Mouse (Mus musculus) stomach, embryonic 16.5 days (tissue): ENCODE data around the gene Acvr1b. TPM values are rescaled to one million over a fixed set of nuclear protein-coding genes. Genes with fewer than 3 reads are reported as not detected.

Source experiments
- ATAC-seq: fragments of 200-750 bp; cut with Nextera tagmentation; 2 replicates; pipeline ENCODE4 v1.8.0; 2017; ENCODE audit warnings: moderate number of reproducible peaks, moderate TSS enrichment; ENCODE audit not compliant: insufficient read depth, low FRiP score
- H3K27ac ChIP-seq: fragments of 300-500 bp; sonication (generic); 2 replicates; pipeline ENCODE4 v1.5.1; 2014; ENCODE audit warnings: low read length
- H3K27me3 ChIP-seq: fragments of 300-500 bp; sonication (generic); 2 replicates; pipeline ENCODE4 v1.6.1; 2014; ENCODE audit warnings: low read length, control low read depth, mixed read lengths; ENCODE audit not compliant: control insufficient read depth, insufficient read depth
- H3K36me3 ChIP-seq: fragments of 300-500 bp; sonication (generic); 2 replicates; pipeline ENCODE4 v1.6.1; 2014; ENCODE audit warnings: low read length; ENCODE audit not compliant: control insufficient read depth, insufficient read depth
- H3K4me1 ChIP-seq: fragments of 300-500 bp; sonication (generic); 2 replicates; pipeline ENCODE4 v1.6.1; 2014; ENCODE audit warnings: low read length, control low read depth, mixed read lengths; ENCODE audit not compliant: control insufficient read depth, insufficient read depth
- H3K4me2 ChIP-seq: fragments of 300-500 bp; sonication (generic); 2 replicates; pipeline ENCODE4 v1.6.1; 2014; ENCODE audit warnings: low read depth, low read length, mixed read lengths
- H3K4me3 ChIP-seq: fragments of 300-500 bp; sonication (generic); replicated peaks from 2 replicates; pipeline ENCODE4 v1.5.1; 2014; ENCODE audit warnings: mild to moderate bottlenecking, low read length
- H3K9ac ChIP-seq: fragments of 300-500 bp; sonication (generic); 2 replicates; pipeline ENCODE4 v1.6.1; 2014; ENCODE audit warnings: low read length
- H3K9me3 ChIP-seq: fragments of 300-500 bp; sonication (generic); replicated peaks from 2 replicates; pipeline ENCODE4 v1.6.1; 2016; ENCODE audit warnings: low read length, control low read depth; ENCODE audit not compliant: control insufficient read depth
- WGBS: fragments of 180-500 bp; shearing (Covaris S2); extraction: QIAGEN DNeasy Blood & Tissue Kit; methylation state at CpG from one replicate; pipeline ENCODE4 v1.1.7; 2014; 5-methylcytosine and 5-hydroxymethylcytosine counted together
- polyA plus RNA-seq: library from polyadenylated mRNA; unstranded; fragments of >200 nt; fragmentation: Nextera tagmentation; extraction: Ambion mirVana; gene quantifications from 2 replicates; pipeline ENCODE4 v1.2.1, GENCODE M21; 2015

The Acvr1b gene
- 11.6 and 12.1 TPM in 2 replicates for polyA plus RNA-seq

DNA sequence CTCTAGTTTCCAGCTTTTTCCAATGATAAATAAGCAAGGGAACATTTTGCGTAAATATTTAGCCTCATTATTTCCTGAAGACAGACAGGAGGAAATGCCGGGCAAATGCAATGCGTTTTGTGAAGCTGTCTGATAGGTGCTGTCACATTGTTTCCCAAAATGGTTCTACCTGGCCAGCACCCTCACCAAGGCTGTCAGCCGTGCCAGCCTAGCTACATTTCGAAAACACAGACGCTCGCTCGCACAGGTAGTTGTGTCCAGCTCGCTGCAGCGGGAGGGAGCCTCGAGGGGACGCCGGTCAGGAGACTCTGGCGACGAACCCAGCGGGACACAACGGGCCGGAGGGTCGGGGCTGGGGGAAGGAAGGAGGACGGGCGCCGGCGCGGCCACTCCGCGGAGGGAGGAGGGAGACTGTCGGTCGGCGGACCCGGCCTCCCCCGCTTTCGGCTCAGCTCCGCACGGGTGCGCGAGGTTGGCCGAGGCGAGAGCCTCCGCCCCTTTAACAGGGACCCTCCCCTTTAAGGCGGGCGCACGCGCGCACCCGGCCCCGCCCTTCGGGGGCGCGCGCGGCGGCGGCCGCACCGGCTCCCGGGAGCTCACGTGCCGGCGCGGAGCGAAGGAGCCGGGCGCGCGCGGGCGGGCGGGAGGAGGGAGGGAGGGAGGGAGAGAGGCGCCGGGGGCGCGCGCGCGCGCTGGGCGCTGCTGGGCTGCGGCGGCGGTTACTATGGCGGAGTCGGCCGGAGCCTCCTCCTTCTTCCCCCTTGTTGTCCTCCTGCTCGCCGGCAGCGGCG is at the start of gene Acvr1b:
Gene Acvr1b, plus strand, starts transcription at position 647 of the 791 bp plus-strand sequence.
- under 1% methylated on average over 66 of the region's 87 CpGs for WGBS

DNA sequence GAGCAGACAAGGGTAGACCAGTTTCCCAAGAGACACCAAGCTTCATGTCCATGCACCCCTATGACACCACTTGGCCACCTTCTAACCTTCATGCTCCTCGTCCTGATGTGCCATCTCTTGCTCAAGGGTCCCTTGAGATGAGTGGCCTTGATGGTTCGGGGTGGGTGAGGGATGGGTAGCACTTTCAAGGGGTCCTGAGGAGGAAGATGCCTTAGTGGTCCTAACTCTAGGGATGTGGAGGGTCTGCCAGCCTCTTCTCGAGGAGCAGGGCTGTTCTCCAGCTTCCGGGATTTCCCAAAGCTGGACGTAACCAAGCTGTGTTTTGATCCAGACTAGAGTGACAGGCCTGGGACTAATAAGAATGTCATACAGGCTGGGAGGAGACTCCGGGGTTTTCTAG is 48.3 kb upstream of the Acvr1b start:
- ATAC-seq, result no peak
- no peak overlapping the region for H3K4me2 ChIP-seq
- WGBS, result 74% methylated on average over 6 of the region's 6 CpGs

More for the DNA sequence above, at the start of gene Acvr1b:
- H3K4me1 ChIP-seq, result peaks cover 25% of the 10 kb centered on the region
- peak within 1 kb of the TSS; percentile 93 for H3K27ac ChIP-seq
- H3K9ac ChIP-seq, result peak within 1 kb of the TSS; percentile 98
- no peaks in the 10 kb centered on the region for H3K36me3 ChIP-seq
- H3K27me3 ChIP-seq, result no peaks in the 10 kb centered on the region
- H3K4me3 ChIP-seq, result peak within 1 kb of the TSS; percentile 83
- H3K9me3 ChIP-seq, result no peaks in the 10 kb centered on the region
- peak; percentile 93 for ATAC-seq
- H3K4me2 ChIP-seq, result peak within 1 kb of the TSS; percentile 91

DNA sequence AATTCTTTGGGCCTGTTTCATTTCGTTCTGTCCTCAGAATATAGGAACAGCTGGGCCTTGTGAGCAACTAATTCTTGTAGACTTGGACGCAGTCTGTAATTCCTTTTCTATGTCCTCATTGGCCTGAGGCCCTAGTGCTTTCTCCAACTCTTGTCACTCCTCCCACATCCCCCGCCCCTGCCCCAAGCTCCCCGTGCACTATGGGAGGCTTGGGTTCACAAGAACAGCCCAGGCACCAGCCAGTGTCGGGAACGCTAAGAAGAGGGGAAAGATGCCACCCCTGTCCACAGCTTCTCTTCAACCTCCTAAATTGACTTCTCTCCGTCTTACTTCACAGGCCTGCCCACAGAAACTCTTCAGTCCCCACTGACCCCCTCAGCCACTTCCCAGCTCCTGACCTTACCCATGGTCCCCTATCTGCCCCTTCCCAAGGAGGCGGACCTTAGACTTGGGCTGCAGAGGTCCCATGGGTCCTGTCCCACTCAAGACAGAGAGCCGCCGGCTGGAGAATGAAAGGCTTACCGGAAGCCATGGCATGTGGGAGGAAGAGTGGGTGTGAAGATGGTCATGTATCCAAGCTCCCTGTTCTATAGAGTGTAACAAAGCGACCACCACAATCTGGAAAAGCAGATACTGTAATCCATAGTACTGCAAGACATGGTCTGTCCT is 46.9 kb upstream of the Acvr1b start:
- Histone ChIP-seq H3K4me3 (no peak overlapping the region), H3K4me1 (peaks cover 45% of the 10 kb centered on the region), H3K36me3 (no peaks in the 10 kb centered on the region), H3K27ac (peak overlapping the region; percentile 86), H3K9me3 (no peaks in the 10 kb centered on the region), H3K9ac (no peak overlapping the region), H3K27me3 (0 out of 2 replicates have a peak, but pooled peaks cover 3% of the 10 kb centered on the region), H3K4me2 (no peak overlapping the region)
- 63% methylated on average over 12 of the region's 12 CpGs for WGBS
- peak; percentile 79 for ATAC-seq

More for the DNA sequence above, 48.3 kb upstream of the Acvr1b start:
- Histone ChIP-seq H3K4me1 (peaks cover 33% of the 10 kb centered on the region), H3K36me3 (no peaks in the 10 kb centered on the region), H3K4me3 (no peak overlapping the region), H3K9ac (no peak overlapping the region), H3K27ac (peak overlapping the region; percentile 86), H3K27me3 (0 out of 2 replicates have a peak, but pooled peaks cover 3% of the 10 kb centered on the region), H3K9me3 (no peaks in the 10 kb centered on the region)

DNA sequence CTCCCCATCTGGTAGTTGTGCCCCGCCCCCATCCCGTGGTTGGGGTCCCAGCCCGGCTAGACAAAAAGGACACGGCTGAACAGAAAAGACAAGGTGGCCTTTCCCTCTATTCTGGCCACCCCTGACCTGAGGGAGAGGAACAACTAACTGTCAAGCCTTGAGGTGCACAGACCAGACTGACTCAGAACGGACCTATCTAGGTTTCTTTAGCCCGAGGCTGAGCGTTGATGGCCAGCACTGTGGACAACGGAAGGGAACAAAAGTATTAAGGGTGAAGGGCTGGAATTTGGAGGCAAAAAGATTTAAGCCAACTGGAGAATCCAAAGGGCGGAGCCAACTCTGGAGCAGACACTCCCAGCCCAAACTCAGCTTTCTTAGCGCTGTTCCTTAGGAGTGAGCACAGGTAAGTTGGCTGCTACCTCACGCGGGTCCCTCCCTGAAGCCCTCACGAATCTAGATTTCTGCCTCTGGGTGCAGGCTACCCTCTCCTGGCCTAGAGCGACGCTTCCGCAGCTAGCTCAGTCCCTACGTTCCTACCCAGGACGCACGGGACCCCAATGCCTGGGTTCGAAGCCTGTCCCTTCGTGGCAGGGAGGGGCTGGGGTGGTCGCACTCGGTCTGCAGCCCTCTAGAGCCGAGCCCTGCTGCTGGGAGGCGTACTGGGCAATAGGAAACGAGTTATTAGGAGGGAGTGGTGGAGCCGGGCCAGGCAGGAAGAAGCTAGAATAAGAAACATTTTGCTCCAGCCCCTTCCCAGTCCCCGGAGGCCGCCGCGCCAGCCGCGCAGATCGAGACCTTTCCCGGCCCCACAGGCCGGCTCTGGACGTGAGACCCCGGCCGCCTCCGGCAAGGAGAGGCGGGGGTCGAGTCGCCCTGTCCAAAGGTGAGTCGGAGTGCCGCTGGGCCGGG is 45.4 kb upstream of the Acvr1b start, which contains the start of gene Acvrl1:
Gene Acvrl1, plus strand, starts transcription at position 342 of the 909 bp plus-strand sequence.
- Histone ChIP-seq H3K27ac (peak within 1 kb of the TSS; percentile 86), H3K27me3 (0 out of 2 replicates have a peak, but pooled peaks cover 3% of the 10 kb centered on the region), H3K4me3 (peak within 1 kb of the TSS; percentile 70), H3K4me1 (peaks cover 56% of the 10 kb centered on the region), H3K4me2 (peak within 1 kb of the TSS; percentile 86), H3K9ac (peak within 1 kb of the TSS; percentile 87), H3K36me3 (no peaks in the 10 kb centered on the region), H3K9me3 (no peaks in the 10 kb centered on the region)
- WGBS, result 5% methylated on average over 46 of the region's 46 CpGs
- ATAC-seq, result peak; percentile 48; the same call in 1 of the 2 replicates

DNA sequence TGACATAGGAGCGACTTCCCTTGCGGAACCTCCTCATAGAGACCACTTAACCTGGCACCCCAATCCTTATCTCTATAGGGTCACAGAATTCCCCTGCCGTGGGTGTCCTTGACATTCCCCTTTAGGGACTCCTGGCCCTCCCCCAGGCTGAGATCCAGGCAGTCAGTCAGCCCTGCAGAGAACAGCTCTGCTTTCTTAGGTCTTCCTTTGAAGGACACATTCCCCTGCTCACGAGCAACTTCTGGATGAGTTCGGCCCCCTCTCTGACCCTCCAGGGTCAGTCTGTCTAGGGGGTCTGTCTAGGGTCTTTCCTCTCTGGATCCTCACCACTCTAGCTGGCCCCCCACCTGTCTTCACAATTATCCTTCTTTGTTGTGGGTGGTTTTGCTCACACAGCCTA is 44.5 kb upstream of the Acvr1b start:
- Histone ChIP-seq H3K9ac (peak overlapping the region; percentile 87), H3K4me1 (peaks cover 66% of the 10 kb centered on the region), H3K9me3 (no peaks in the 10 kb centered on the region), H3K27me3 (0 out of 2 replicates have a peak, but pooled peaks cover 3% of the 10 kb centered on the region), H3K36me3 (no peaks in the 10 kb centered on the region), H3K4me2 (peak overlapping the region; percentile 86), H3K27ac (peak overlapping the region; percentile 86), H3K4me3 (peak overlapping the region; percentile 70)
- no peak for ATAC-seq
- 33% methylated on average over 5 of the region's 5 CpGs for WGBS

DNA sequence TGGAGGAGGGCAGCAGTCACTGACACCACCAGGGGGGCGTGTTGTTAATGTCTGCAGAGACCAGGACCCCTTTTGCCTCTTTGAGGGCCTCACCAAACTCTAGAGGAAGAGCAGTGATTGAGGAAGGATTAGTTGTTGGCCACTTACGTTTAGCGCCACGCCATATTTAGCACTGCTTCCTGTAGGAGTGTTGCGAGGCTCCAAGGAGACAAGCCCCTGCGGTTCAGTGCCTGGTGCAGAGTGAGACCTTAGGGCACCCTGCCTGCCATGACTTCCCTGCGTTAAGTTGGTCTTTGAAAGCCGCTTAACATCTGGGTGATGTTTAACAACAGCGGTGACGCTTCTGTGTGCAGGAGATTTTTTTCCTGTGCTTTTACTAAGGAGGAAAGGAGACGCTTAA is 42.4 kb upstream of the Acvr1b start:
- Histone ChIP-seq H3K4me2 (peak overlapping the region; percentile 42), H3K27ac (peak overlapping the region; percentile 94), H3K4me3 (no peak overlapping the region; the same call in 1 of the 2 replicates), H3K27me3 (0 out of 2 replicates have a peak, but pooled peaks cover 3% of the 10 kb centered on the region), H3K9ac (peak overlapping the region; percentile 59), H3K36me3 (no peaks in the 10 kb centered on the region), H3K9me3 (no peaks in the 10 kb centered on the region), H3K4me1 (peaks cover 71% of the 10 kb centered on the region)
- ATAC-seq, result no peak
- WGBS, result 17% methylated on average over 11 of the region's 11 CpGs

DNA sequence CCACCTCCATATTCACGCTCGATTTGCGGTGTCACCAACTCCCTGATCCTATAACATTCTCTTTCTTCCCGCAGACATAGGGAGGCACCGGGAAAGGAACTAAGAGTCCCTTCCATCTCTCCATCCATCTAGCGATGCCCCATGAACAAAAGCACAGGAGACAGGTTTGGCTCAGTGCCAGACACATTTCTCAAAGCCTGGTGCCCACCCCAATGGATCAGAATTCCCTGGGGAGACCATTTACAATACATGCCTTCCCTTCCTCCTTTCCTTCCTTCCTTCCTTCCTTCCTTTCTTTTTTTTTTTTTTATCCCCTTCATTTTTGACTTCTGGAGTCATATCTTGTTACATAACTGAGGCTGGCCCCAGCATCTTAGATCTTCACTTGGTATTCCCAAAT is 41.8 kb upstream of the Acvr1b start:
- WGBS, result 61% methylated on average over 6 of the region's 6 CpGs
- Histone ChIP-seq H3K4me2 (peak overlapping the region; percentile 42), H3K27me3 (0 out of 2 replicates have a peak, but pooled peaks cover 3% of the 10 kb centered on the region), H3K9me3 (no peaks in the 10 kb centered on the region), H3K36me3 (no peaks in the 10 kb centered on the region), H3K4me1 (peaks cover 68% of the 10 kb centered on the region), H3K27ac (peak overlapping the region; percentile 94), H3K4me3 (no peak overlapping the region; the same call in 1 of the 2 replicates), H3K9ac (peak overlapping the region; percentile 59)
- ATAC-seq, result no peak

DNA sequence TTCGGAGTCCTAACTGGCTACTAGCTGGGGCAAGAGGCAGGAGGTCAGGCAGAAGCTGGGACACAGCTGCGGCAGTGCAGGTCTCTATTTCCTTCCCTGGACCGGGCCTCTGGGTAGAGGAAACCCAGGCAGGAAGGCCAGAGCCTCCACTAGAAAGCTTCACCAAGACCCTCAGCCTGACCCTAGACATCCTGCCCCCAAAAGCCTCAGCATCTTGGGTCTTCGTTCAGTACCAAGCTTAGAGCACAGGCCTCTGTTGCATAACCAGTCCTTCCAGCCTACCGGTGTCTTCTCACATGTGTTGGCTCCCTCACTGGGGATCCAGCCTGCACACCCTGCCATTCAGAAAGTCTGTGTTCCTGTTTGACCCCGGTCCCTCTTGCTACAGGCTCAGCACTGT is 41.1 kb upstream of the Acvr1b start:
- peak overlapping the region; percentile 64; the same call in 1 of the 2 replicates for H3K9ac ChIP-seq
- no peak for ATAC-seq
- H3K27me3 ChIP-seq, result 0 out of 2 replicates have a peak, but pooled peaks cover 3% of the 10 kb centered on the region
- H3K27ac ChIP-seq, result peak overlapping the region; percentile 94
- H3K4me1 ChIP-seq, result peaks cover 62% of the 10 kb centered on the region
- no peaks in the 10 kb centered on the region for H3K9me3 ChIP-seq
- H3K36me3 ChIP-seq, result no peaks in the 10 kb centered on the region
- H3K4me3 ChIP-seq, result no peak overlapping the region
- WGBS, result 63% methylated on average over 6 of the region's 6 CpGs
- H3K4me2 ChIP-seq, result no peak overlapping the region
